Mouse (Mus musculus): ENCODE results near the gene Aff2.

The Aff2 gene

DNA sequence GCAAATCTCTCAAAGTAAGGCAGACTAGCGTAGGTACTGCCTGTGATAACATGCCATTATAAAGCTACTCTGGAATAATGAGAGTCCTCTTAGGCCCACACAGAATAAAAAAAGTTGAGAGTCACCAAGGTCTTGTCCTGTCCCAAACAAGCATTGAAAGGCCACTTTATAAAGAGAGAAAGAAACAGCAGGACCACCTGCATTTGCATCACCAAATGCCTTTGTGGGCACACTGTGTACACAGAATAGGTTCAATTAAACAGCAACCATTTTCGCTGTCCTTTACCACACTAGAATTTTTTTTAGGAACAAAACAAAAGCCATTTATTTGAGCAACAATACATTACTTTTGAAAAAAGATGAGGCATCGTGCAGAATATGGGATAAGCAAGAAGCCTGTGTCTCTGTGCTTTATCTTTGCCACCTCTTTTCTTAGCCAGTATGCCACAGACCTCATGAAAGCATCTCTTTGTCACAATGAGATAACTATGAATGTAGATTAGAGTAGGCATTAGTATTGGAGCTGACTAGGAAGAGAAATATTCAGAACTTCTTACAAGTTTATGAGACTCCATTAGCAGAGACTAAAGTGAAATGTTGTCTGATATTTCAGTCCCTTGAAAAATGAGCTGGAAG, 385.0 kb downstream of the Aff2 start:
- no peak for DNase-seq (ENCODE audit: low spot score)

DNA sequence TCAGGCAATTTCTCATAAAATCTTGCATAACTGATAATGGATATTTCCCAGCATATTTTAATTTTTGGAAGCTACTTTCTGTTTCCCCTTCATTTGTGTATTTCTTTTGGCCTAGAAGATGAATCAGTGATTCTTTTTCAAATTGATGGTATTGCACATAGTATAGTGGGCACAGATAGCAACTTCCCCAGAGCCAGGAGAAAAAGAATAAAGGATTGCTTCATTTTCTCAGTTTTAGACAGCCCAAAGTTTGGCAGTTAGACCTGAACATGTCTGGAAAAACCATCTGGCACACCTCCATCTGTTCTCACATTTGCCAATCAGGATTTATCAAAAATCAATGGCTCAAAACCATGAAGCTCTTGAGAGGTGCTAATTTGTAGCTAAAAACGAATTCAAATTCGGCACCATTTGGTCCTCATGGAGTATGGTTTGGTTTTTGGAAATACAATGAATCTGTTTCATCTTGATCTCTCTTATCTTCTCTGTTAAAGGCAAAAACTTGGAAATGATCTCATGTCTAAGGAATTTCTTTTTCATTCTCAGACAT, 441.9 kb downstream of the Aff2 start:
- DNase-seq (ENCODE audit: low spot score): no peak

DNA sequence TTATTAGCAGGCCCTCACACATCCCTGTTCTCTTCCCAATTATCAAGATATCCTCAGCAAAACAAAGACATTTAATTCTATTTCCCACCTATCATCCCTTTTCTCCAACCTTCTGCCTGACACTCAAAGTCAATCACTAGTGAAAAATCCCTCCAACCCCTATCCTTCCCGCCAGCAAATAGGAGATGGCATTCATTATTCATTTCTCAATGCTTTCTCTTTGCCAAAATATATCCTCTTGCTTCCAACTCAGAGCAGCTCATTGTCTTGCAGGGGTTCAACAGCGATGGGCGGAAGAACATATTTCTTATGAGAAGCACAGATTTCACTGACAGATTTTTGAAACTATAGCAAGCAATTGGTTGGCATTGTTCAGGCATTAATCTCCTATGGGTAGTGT, 442.4 kb downstream of the Aff2 start:
- DNase-seq (ENCODE audit: low spot score): no peak

- DNase-seq (ENCODE audit: low spot score): no peak
Measured at GRCm38 (mm10) chrX:69811798-69812197, 451.7 kb downstream of the Aff2 start.

DNA sequence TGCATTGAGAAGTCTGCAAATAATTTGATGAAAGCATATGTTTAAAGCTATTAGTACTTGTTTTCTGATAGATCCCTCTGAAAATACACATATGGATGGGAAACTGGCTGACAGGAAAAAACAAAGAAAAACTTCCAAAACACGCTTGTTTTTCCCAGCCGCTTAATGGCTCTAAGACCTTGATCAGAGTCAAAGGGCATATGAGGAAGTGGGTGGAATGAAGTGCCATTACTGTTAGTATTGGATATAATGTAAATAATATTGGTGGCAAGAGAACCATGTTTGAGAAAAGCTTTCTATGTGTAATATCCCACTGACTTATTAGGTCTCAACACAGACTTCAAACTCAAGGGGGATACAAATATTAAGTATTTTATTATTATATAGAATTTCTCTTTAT, 455.0 kb downstream of the Aff2 start:
- DNase-seq (ENCODE audit: low spot score): no peak

DNA sequence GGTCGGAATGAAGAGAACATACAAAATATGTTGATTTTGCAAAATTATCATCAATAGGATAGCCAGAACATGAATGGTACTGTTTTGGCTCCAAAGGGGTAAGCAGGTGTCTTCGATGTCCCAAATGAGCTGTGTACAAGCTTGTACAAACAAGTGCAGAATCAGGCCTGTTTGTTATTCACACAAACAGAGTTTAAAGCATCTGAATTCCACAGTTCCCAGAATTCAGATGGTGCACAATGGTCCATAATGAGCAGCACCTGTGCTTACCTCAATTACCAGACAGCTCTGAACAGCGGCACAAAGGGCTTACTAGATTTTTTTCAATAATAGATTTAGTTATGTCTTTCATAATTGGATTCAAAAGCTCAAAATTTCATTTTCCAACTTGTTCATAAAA, 457.6 kb downstream of the Aff2 start:
- no peak for DNase-seq (ENCODE audit: low spot score)

DNA sequence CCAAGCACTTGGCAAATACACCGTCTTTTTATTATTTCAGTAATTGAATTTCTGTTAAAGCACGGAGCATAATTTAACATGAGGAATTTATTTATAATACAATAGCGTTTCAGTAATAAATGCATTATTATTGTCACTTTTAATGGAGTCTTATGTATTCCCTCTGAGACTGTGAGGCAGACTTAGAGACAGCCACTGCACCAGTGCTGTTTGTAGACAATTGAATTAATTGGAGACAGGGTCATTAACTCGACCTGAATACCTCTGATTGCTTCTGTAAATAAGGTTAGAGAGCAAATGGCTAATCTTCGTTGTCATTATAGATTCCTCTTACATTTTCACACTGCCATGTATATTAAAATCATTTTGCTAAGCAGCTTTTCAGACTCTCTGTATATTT, 458.1 kb downstream of the Aff2 start:
- DNase-seq (ENCODE audit: low spot score): no peak

DNA sequence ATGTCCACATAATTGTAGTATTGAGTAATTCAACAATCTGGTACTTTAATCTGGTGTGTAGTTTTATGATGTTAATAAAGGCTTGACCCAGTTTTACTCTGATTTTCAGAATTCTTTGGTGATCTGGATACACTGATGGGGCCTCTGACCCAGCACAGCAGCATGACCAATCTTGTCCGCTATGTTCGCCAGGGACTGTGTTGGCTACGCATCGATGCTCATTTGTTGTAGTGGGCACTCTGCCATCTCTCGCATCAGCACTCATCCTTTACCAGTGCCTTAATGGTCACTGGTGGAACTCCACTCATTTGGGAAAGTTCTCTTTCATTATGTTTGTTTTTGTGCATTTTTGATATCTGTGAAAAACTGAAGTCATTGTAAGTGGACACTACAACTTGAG, 507.5 kb downstream of the Aff2 start:
- no peak for DNase-seq (ENCODE audit: low spot score)

GRCm38 (mm10) chrX:69891713-69892112, 531.6 kb downstream of the Aff2 start:
- DNase-seq (ENCODE audit: low spot score): no peak
